Mouse (Mus musculus) neural tube, embryonic 15.5 days (tissue): ENCODE data around the gene Adh6b. TPM values are rescaled to one million over a fixed set of nuclear protein-coding genes. Genes with fewer than 3 reads are reported as not detected.

Experiments used
- ATAC-seq: fragments of 200-750 bp; cut with Nextera tagmentation; 2 replicates; pipeline ENCODE4 v1.8.0; 2017; ENCODE audit warnings: mild to moderate bottlenecking, moderate TSS enrichment, moderate library complexity; ENCODE audit not compliant: low FRiP score
- H3K27ac ChIP-seq: fragments of 300-500 bp; sonication (generic); replicated peaks from 2 replicates; pipeline ENCODE4 v1.5.1; 2015; ENCODE audit warnings: mild to moderate bottlenecking, inconsistent platforms
- H3K27me3 ChIP-seq: fragments of 300-500 bp; sonication (generic); replicated peaks from 2 replicates; pipeline ENCODE4 v1.6.1; 2015; ENCODE audit warnings: inconsistent platforms
- H3K36me3 ChIP-seq: fragments of 300-500 bp; sonication (generic); 2 replicates; pipeline ENCODE4 v1.6.1; 2015; ENCODE audit warnings: inconsistent platforms
- H3K4me1 ChIP-seq: fragments of 300-500 bp; sonication (generic); 2 replicates; pipeline ENCODE4 v1.6.1; 2015; ENCODE audit warnings: inconsistent platforms
- H3K4me2 ChIP-seq: fragments of 300-500 bp; sonication (generic); 2 replicates; pipeline ENCODE4 v1.6.1; 2015; ENCODE audit warnings: inconsistent platforms, mild to moderate bottlenecking, moderate library complexity
- H3K4me3 ChIP-seq: fragments of 300-500 bp; sonication (generic); replicated peaks from 2 replicates; pipeline ENCODE4 v1.5.1; 2015; ENCODE audit warnings: mild to moderate bottlenecking, inconsistent platforms
- H3K9ac ChIP-seq: fragments of 300-500 bp; sonication (generic); replicated peaks from 2 replicates; pipeline ENCODE4 v1.6.1; 2015; ENCODE audit warnings: mild to moderate bottlenecking, inconsistent platforms
- H3K9me3 ChIP-seq: fragments of 300-500 bp; sonication (generic); replicated peaks from 2 replicates; pipeline ENCODE4 v1.6.1; 2016; ENCODE audit warnings: inconsistent platforms
- WGBS: fragments of 180-500 bp; shearing (Covaris S2); methylation state at CpG from one replicate; pipeline ENCODE4 v1.1.7; 2015; ENCODE audit warnings: mixed read lengths; 5-methylcytosine and 5-hydroxymethylcytosine counted together
- polyA plus RNA-seq: library from polyadenylated mRNA; unstranded; fragments of >200 nt; fragmentation: Nextera tagmentation; extraction: Ambion mirVana; gene quantifications from 2 replicates; pipeline ENCODE4 v1.2.1, GENCODE M21; 2015

Adh6b gene
- polyA plus RNA-seq: 0.31 and 0.55 TPM in 2 replicates

DNA sequence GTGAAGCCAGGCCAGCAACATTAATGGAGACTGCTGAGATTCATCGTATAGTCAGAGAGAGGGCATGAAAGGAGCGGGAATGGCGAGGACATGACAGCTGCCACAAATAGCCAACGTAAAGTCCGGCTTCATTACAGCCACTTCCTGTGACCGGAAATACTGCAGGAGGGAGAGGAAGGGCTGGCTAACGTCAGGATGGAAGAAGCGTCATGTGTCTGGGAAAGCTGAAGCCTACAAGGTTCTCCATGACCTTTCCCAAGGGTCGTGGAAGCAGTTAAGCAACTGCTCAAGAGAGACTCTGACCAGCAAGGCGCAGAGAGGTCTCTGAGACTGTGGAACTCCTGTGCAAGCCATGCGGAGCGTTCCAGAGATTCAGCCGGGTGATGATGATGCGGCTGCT lies at the start of gene Adh6b:
Gene Adh6b (plus strand): TSS at position 305 of the 400 bp plus-strand sequence.
- H3K9me3 ChIP-seq: no peaks in the 10 kb centered on the region
- WGBS: 83% methylated on average over 14 of the region's 14 CpGs

DNA sequence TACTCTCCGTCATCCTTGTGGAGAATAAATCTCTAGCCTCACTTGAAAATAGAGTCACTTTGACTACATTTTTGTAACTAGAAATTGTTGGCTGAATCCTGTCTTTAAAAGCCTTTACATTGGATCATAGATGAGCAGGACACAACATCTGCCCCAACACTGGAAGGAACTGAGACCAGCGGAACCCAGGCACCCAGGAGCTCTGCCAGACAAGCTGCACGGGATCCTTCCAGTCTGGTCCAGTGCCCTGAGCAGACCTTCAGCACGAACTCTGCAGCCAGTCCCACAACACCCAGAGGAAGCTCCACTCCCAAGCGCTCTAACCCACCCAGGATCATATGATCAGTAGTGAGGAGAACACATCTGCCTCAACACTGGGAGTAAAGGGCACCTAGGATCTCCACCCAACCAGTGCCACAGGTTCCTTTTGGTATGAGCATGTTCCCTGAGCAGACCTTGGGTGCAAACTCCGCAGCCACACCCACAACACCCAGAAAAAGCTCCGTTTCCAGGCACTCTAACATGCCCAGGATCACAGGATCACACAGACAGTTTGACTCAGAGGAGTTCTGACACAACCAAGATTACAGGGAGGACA lies 48.2 kb upstream of the Adh6b start:
- Histone ChIP-seq H3K27ac (no peak overlapping the region), H3K4me3 (no peak overlapping the region), H3K4me1 (no peaks in the 10 kb centered on the region), H3K27me3 (no peaks in the 10 kb centered on the region), H3K36me3 (no peaks in the 10 kb centered on the region), H3K9me3 (0 out of 2 replicates have a peak, but pooled peaks cover 11% of the 10 kb centered on the region), H3K9ac (no peak overlapping the region), H3K4me2 (no peak overlapping the region)
- 89% methylated on average over 7 of the region's 7 CpGs for WGBS
- ATAC-seq: no peak

More for the DNA sequence above, at the start of gene Adh6b:
- Histone ChIP-seq H3K27ac (no peak within 1 kb of the TSS), H3K27me3 (no peaks in the 10 kb centered on the region), H3K36me3 (no peaks in the 10 kb centered on the region), H3K4me2 (no peak within 1 kb of the TSS), H3K4me1 (no peaks in the 10 kb centered on the region), H3K4me3 (no peak within 1 kb of the TSS), H3K9ac (no peak within 1 kb of the TSS)
- no peak for ATAC-seq

DNA sequence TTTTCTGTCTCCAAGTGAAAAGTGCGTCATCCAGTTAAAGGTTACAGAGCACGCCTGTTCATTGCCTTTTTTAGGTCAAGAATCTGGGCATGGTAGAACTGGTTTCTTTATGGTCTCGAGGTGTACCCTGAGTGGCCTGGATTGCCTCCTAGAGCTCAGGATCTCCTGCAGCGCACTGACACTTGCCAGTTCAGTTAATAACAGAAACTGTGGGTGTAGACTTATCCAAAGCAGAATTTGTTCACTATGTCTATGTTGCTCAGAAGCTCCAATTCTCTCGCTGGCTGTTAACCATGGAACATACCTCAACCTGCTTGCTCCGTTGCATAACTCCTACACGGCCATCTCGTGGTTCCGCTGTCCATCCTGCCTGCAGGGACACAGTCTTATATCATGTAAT lies 41.4 kb upstream of the Adh6b start:
- Histone ChIP-seq H3K9me3 (peaks cover 12% of the 10 kb centered on the region; the same call in 1 of the 2 replicates), H3K9ac (no peak overlapping the region), H3K27ac (no peak overlapping the region), H3K36me3 (no peaks in the 10 kb centered on the region), H3K27me3 (no peaks in the 10 kb centered on the region), H3K4me1 (0 out of 2 replicates have a peak, but pooled peaks cover 6% of the 10 kb centered on the region), H3K4me2 (no peak overlapping the region), H3K4me3 (no peak overlapping the region)
- ATAC-seq: no peak
- WGBS: 96% methylated on average over 9 of the region's 9 CpGs

DNA sequence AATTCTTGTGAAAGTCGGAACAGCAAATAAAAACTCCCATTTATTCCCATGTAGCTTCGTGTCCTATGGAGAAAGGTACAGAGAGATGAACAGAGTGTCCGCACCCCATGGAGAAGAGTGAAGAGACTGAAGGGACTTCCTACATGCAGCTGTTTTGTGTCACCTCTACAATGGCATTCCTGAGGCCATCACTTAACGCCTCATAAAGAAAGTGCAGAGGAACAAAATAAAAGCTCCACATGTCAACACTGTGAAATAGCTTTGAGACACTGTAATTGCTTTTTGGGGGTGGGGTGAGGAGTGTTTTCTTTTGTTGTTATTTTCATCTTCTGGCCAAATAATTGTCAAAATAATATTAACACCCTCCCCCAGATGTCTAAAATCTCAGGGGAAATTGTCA lies 38.9 kb upstream of the Adh6b start:
- H3K27ac ChIP-seq: no peak overlapping the region
- peaks cover 11% of the 10 kb centered on the region; the same call in 1 of the 2 replicates for H3K4me1 ChIP-seq
- no peak overlapping the region for H3K4me3 ChIP-seq
- H3K4me2 ChIP-seq: no peak overlapping the region
- no peak for ATAC-seq
- H3K27me3 ChIP-seq: no peaks in the 10 kb centered on the region
- H3K9me3 ChIP-seq: peaks cover 8% of the 10 kb centered on the region; the same call in 1 of the 2 replicates
- no peak overlapping the region for H3K9ac ChIP-seq
- H3K36me3 ChIP-seq: no peaks in the 10 kb centered on the region
- 43% methylated on average over 4 of the region's 4 CpGs for WGBS

DNA sequence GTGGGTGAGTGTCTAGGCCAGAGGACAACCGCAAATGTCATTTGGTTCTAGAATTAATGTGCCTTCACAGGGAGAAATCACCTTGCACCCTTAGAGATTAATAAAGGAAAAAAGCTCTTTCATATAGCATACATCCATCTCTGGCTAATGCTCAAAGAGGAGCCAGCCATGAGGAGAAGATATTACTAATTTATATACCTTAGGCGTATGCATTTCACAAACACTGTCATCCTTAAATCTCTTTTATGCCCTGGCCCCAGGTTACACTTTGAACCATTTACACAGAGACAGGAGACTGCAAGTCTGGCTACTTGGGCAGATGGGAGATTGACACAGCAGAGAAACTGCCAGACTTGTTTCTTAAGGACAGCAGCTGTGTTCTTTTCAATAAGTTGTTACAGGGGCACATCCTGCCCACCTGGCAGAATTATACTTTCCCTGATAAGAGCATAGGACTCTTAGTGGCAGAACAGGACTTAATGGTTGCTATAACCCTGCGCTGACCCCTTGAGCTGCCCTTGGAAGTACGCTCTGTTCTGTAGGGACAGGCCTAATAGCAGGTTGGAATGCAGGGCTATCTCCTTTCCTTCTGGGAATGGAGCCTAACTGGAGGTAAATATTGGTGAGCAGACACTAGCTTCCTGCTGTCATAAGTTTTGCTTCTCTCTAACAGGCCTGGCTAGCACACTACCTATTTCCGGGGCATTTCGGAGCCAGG lies 37.6 kb upstream of the Adh6b start:
- ATAC-seq: no peak
- 73% methylated on average over 6 of the region's 6 CpGs for WGBS

DNA sequence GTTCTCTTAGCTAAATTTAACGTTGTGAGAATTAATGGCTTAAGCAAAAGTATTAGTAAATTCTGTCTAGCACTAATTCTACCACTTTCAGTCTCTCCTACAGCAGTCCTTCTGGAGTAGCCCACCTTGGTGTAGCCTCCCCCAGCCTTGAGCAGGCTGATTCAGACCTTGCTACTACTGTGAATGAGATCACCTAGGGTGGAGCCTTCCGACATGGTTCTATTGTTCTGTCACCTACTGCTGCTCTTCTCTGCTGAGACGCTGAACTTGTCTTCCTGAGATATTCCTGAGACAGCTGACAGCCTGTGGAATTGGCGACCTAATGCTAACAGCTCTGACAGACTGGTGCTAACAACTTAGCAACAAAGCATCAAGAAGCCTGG lies 37.1 kb upstream of the Adh6b start:
- H3K4me2 ChIP-seq: no peak overlapping the region
- H3K27me3 ChIP-seq: no peaks in the 10 kb centered on the region
- H3K27ac ChIP-seq: no peak overlapping the region
- no peak overlapping the region for H3K9ac ChIP-seq
- H3K36me3 ChIP-seq: no peaks in the 10 kb centered on the region
- H3K9me3 ChIP-seq: no peaks in the 10 kb centered on the region
- 52% methylated on average over 4 of the region's 4 CpGs for WGBS
- no peak overlapping the region for H3K4me3 ChIP-seq
- ATAC-seq: no peak
- H3K4me1 ChIP-seq: peaks cover 11% of the 10 kb centered on the region; the same call in 1 of the 2 replicates

More for the DNA sequence above, 37.6 kb upstream of the Adh6b start:
- H3K9ac ChIP-seq: no peak overlapping the region
- H3K36me3 ChIP-seq: no peaks in the 10 kb centered on the region
- no peak overlapping the region for H3K4me3 ChIP-seq
- no peaks in the 10 kb centered on the region for H3K27me3 ChIP-seq
- H3K4me2 ChIP-seq: no peak overlapping the region
- no peaks in the 10 kb centered on the region; the same call in 1 of the 2 replicates for H3K9me3 ChIP-seq
- H3K27ac ChIP-seq: no peak overlapping the region
- H3K4me1 ChIP-seq: peaks cover 11% of the 10 kb centered on the region; the same call in 1 of the 2 replicates

DNA sequence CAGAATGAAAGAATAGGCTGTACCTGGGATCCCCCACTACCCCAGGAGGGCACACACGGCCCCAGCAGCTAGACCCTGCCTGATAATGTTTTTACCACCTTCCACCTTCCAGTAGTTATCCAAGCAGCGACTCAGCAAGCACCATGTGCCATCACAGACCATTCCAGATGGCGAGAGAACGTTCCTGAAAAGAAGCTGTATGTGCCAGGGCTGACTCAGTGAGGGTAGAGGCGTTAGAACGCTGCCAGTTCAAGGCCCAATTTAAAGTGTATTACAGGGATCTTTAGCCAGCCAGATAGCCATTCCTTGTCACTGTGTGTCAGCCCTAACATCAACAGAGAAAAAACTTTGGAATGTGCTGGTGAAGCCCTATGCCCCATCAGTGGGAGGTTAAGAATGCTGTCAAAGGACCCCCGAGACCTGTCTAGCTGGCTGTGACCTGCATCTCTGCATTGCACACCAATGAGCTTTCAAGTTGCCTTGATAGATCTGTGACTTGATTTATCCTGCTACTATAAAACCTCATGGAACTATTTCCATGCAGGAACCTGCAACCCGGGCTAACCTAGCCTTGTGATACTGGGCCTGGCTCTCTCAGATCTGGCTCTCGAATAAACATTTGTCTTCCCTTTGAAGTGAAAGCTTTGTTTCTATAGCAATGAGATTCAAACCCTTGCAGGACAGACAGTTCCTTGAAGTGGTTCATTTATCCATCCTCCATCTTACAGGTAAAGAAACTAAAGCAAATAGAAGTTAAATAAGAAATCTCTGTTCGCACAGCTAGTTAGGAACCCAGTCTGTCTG lies 35.9 kb upstream of the Adh6b start:
- 74% methylated on average over 10 of the region's 10 CpGs for WGBS
- Histone ChIP-seq H3K9me3 (no peaks in the 10 kb centered on the region), H3K27me3 (no peaks in the 10 kb centered on the region), H3K9ac (no peak overlapping the region), H3K27ac (no peak overlapping the region), H3K4me2 (no peak overlapping the region), H3K36me3 (no peaks in the 10 kb centered on the region), H3K4me1 (peaks cover 11% of the 10 kb centered on the region; the same call in 1 of the 2 replicates), H3K4me3 (no peak overlapping the region)
- no peak; the same call in 1 of the 2 replicates for ATAC-seq

DNA sequence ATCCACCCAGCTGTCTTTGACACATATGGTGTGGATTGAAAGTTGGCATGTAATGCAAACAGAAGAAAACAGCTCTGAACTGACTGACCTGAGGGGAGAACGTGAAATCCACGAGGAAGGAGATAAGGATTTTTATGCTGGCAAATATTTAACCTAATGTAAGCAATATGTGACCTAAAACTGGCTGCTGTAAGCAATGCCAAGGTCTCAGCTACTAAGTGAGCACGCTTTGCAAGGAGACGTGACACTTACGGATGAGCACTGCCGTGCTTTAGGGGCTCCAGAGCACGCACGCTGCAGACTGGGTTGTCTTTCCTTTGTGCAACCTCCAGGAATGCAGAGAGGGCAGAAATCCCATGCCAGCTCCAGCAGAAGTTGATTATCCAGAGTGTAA lies 35.3 kb upstream of the Adh6b start:
- no peak overlapping the region for H3K4me3 ChIP-seq
- H3K9me3 ChIP-seq: no peaks in the 10 kb centered on the region
- no peak overlapping the region for H3K9ac ChIP-seq
- H3K4me2 ChIP-seq: no peak overlapping the region
- 54% methylated on average over 8 of the region's 8 CpGs for WGBS
- H3K4me1 ChIP-seq: peaks cover 11% of the 10 kb centered on the region; the same call in 1 of the 2 replicates
- no peak for ATAC-seq
- no peaks in the 10 kb centered on the region for H3K27me3 ChIP-seq
- no peak overlapping the region for H3K27ac ChIP-seq
- H3K36me3 ChIP-seq: no peaks in the 10 kb centered on the region

DNA sequence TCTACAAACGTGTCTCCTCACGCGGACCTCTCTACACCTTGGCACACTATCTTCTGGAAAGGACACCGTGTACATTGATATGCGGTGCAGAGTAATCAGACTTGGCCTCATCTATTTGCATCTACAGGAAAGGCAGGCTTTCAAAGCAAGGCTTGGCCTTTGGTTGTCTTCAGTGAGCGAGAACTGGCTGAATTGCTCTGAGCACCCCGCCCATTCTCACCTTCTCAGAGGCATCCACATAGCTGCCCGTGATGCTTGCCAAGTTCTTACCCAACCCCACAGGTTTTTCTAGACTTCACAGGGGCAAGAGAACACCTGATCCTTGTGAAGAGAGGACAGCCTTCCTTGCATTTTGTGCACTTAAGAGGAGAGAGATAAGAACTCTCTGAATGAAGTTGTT lies 31.7 kb upstream of the Adh6b start:
- Histone ChIP-seq H3K9ac (no peak overlapping the region), H3K9me3 (no peaks in the 10 kb centered on the region), H3K4me1 (peaks cover 6% of the 10 kb centered on the region; the same call in 1 of the 2 replicates), H3K4me2 (no peak overlapping the region), H3K4me3 (no peak overlapping the region), H3K27ac (no peak overlapping the region), H3K36me3 (no peaks in the 10 kb centered on the region), H3K27me3 (no peaks in the 10 kb centered on the region)
- no peak for ATAC-seq
- 91% methylated on average over 8 of the region's 8 CpGs for whole genome bisulfite sequencing

DNA sequence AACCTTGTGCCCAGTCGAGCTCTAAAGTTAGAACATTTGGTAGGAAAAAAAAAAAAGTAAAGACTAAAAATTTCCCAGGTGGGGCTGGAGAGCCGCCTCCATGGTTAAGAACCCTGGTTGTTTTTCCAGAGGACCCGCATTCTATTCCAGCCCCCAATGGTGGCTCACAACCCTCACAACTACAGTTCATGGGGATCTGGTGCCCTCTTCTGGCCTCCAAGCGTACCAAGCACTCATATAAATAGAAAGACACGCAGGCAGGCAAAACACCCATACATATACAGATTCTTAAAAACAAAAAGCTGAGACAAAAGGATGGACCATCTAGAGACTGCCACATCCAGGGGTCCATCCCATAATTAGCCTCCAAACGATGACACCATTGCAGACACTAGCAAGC lies 30.6 kb upstream of the Adh6b start:
- Histone ChIP-seq H3K4me3 (no peak overlapping the region), H3K27ac (no peak overlapping the region), H3K27me3 (no peaks in the 10 kb centered on the region), H3K9me3 (no peaks in the 10 kb centered on the region), H3K9ac (no peak overlapping the region), H3K4me1 (peaks cover 6% of the 10 kb centered on the region; the same call in 1 of the 2 replicates), H3K36me3 (no peaks in the 10 kb centered on the region), H3K4me2 (no peak overlapping the region)
- no peak for ATAC-seq
- WGBS: 88% methylated on average over 6 of the region's 6 CpGs

DNA sequence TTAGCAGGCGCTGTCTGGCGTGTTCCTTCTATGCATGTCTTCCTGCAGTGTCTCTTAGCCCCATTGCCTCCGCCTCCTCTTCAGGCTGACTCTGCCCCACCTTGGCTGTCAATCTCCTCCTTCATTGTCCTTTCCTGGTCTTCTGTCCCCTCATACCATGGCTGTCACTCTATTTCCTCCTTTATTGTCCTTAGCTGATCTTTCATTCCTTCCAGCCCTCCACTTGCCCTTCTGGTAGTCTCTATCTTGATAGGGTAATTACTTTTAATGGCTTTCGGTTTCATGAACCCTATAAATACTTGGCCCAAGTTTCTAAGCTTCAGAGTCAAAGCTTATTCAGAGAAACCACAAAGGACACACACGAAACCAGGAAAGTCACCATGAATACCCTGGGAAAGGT lies 28.6 kb upstream of the Adh6b start, which contains the start of gene Adh6a:
Gene Adh6a (plus strand): TSS at position 322 of the 400 bp plus-strand sequence.
- Histone ChIP-seq H3K36me3 (no peaks in the 10 kb centered on the region), H3K4me2 (no peak within 1 kb of the TSS), H3K4me3 (no peak within 1 kb of the TSS), H3K9me3 (no peaks in the 10 kb centered on the region), H3K4me1 (no peaks in the 10 kb centered on the region), H3K27ac (no peak within 1 kb of the TSS), H3K9ac (no peak within 1 kb of the TSS), H3K27me3 (no peaks in the 10 kb centered on the region)
- no peak for ATAC-seq
- 87% methylated on average over 5 of the region's 5 CpGs for WGBS
